In genomic region chr15:103340786-103341185, GRCm38 (mm10) we compare ENCODE assay signal across 8 mouse cellular contexts. TPM values are rescaled to one million over a fixed set of nuclear protein-coding genes. Genes with fewer than 3 reads are reported as not detected.
DNase-seq lines count a peak whose midpoint lies in the region; ATAC-seq and TF ChIP-seq lines count a peak whose summit lies in the region.

No protein-coding gene starts in this region.

- H3K27me3 ChIP-seq in kidney, adult 2 months (replicated peaks; ENCODE audit: control insufficient read depth, insufficient read depth, low read length), result no peaks in the 10 kb centered on the region; the same call in 1 of the 2 replicates
- H3K27me3 ChIP-seq in hindbrain, embryonic 16.5 days (replicated peaks; ENCODE audit: control insufficient read depth, insufficient read depth, low read length), result no peaks in the 10 kb centered on the region; the same call in 1 of the 2 replicates
- peaks cover 31% of the 10 kb centered on the region for H3K27me3 ChIP-seq in neural tube, embryonic 12.5 days (replicated peaks)

- H3K9ac ChIP-seq in hindbrain, embryonic 16.5 days (ENCODE audit: low read depth, low read length), result no peak overlapping the region; the same call in 1 of the 2 replicates
- H3K9ac ChIP-seq in neural tube, embryonic 12.5 days, result no peak overlapping the region

- TF ChIP-seq CTCF in kidney, adult 2 months (conservative IDR thresholded peaks at IDR 0.05; ENCODE audit: insufficient read depth, insufficient read length, low read depth, low read length), result peak; percentile 21; the same call in 1 of the 2 replicates

- H3K4me3 ChIP-seq in kidney, adult 2 months (ENCODE audit: insufficient read depth, low read depth, low read length), result no peak overlapping the region
- H3K4me3 ChIP-seq in hindbrain, embryonic 16.5 days (ENCODE audit: low read length), result peak overlapping the region; percentile 64
- H3K4me3 ChIP-seq in neural tube, embryonic 12.5 days, result no peak overlapping the region

- H3K4me2 ChIP-seq in hindbrain, embryonic 16.5 days (ENCODE audit: low read length), result peak overlapping the region; percentile 83
- peak overlapping the region; percentile 88 for H3K4me2 ChIP-seq in neural tube, embryonic 12.5 days (replicated peaks)

- no peak for ATAC-seq in hindbrain, embryonic 16.5 days
- ATAC-seq in neural tube, embryonic 12.5 days (ENCODE audit: low FRiP score, low read depth), result no peak

- no peak for TF ChIP-seq POLR2A in kidney, adult 2 months (IDR thresholded peaks at IDR 0.05; ENCODE audit: low read depth, low read length)

- H3K4me1 ChIP-seq in kidney, adult 2 months (ENCODE audit: control insufficient read depth, insufficient read depth, low read length), result peaks cover 2% of the 10 kb centered on the region; the same call in 1 of the 2 replicates
- H3K4me1 ChIP-seq in hindbrain, embryonic 16.5 days (ENCODE audit: control insufficient read depth, insufficient read depth, low read depth, low read length), result peaks cover 14% of the 10 kb centered on the region
- H3K4me1 ChIP-seq in neural tube, embryonic 12.5 days, result peaks cover 23% of the 10 kb centered on the region

- no peak overlapping the region for H3K27ac ChIP-seq in kidney, adult 2 months (ENCODE audit: insufficient read depth, low read depth, low read length)
- no peak overlapping the region for H3K27ac ChIP-seq in hindbrain, embryonic 16.5 days (ENCODE audit: low read depth, low read length)
- H3K27ac ChIP-seq in neural tube, embryonic 12.5 days, result no peak overlapping the region

- WGBS in kidney, adult 2 months, result 42% methylated on average over 4 of the region's 4 CpGs
- 25% methylated on average over 4 of the region's 4 CpGs for WGBS in hindbrain, embryonic 16.5 days
- 20% methylated on average over 4 of the region's 4 CpGs for WGBS in neural tube, embryonic 12.5 days

- intact Hi-C loops in left cerebral cortex, postnatal 14 days (cut with DNase I), result no loop called here
- intact Hi-C loops in gastrocnemius, postnatal 14 days (cut with DNase I; ENCODE audit: low total_unique reads), result no loop called here

- H3K36me3 ChIP-seq in kidney, adult 2 months (ENCODE audit: control insufficient read depth, insufficient read depth, low read length), result no peaks in the 10 kb centered on the region
- no peaks in the 10 kb centered on the region for H3K36me3 ChIP-seq in hindbrain, embryonic 16.5 days (ENCODE audit: control insufficient read depth, insufficient read depth, low read length)
- H3K36me3 ChIP-seq in neural tube, embryonic 12.5 days, result peaks cover 3% of the 10 kb centered on the region; the same call in 1 of the 2 replicates

- H3K9me3 ChIP-seq in hindbrain, embryonic 16.5 days (ENCODE audit: control insufficient read depth, low read length), result no peaks in the 10 kb centered on the region
- no peaks in the 10 kb centered on the region for H3K9me3 ChIP-seq in neural tube, embryonic 12.5 days

- DNase-seq in kidney, adult 2 months, result peak; percentile 19
- no peak for DNase-seq in kidney, postnatal 25 days
- peak; percentile 83 for DNase-seq in brain, adult 2 months (ENCODE audit: low read depth, low spot score)
- DNase-seq in T-cell, adult 2 months (ENCODE audit: low spot score), result no peak
- no peak for DNase-seq in left cerebral cortex, postnatal 14 days (ENCODE audit: low spot score in 2 of 2)
- no peak for DNase-seq in gastrocnemius, postnatal 14 days

RNA-seq across cellular contexts. Expression of gene Zfp385a, which starts 0.9 kb away (rescaled TPM):
- polyA plus RNA-seq in kidney, adult 2 months (2012; rRNA removed), result 5.2 and 6.1 TPM in 2 replicates
- 20.1 and 24.7 TPM in 2 replicates for polyA plus RNA-seq in hindbrain, embryonic 16.5 days (2015; fragmentation: Nextera tagmentation; extraction: Ambion mirVana)
- 20.2 and 20.9 TPM in 2 replicates for polyA plus RNA-seq in neural tube, embryonic 12.5 days (2016; fragmentation: Nextera tagmentation; extraction: Ambion mirVana)
- 10 to 100 TPM; 59.8 to 63.2 TPM for total RNA-seq in left cerebral cortex, postnatal 14 days (2021)
- total RNA-seq in gastrocnemius, postnatal 14 days (2021), result 10 to 100 TPM; 31.3 to 32.1 TPM

RNA-seq across cellular contexts. Expression of gene Itga5, which starts 25.8 kb away (rescaled TPM):
- polyA plus RNA-seq in kidney, adult 2 months (2012; rRNA removed), result 9.3 and 9.7 TPM in 2 replicates
- polyA plus RNA-seq in hindbrain, embryonic 16.5 days (2015; fragmentation: Nextera tagmentation; extraction: Ambion mirVana), result 6.3 and 8.6 TPM in 2 replicates
- polyA plus RNA-seq in neural tube, embryonic 12.5 days (2016; fragmentation: Nextera tagmentation; extraction: Ambion mirVana), result 19.1 and 19.9 TPM in 2 replicates
- 1 to 10 TPM; 5.1 to 6.1 TPM for total RNA-seq in left cerebral cortex, postnatal 14 days (2021)
- 10 to 100 TPM; 22.5 to 25.7 TPM for total RNA-seq in gastrocnemius, postnatal 14 days (2021)

RNA-seq across cellular contexts. Expression of gene Gpr84, which starts 30.4 kb away (rescaled TPM):
- polyA plus RNA-seq in kidney, adult 2 months (2012; rRNA removed), result 0.13 TPM in 1 of 2 replicates, not detected in the other
- 0.34 and 0.42 TPM in 2 replicates for polyA plus RNA-seq in hindbrain, embryonic 16.5 days (2015; fragmentation: Nextera tagmentation; extraction: Ambion mirVana)
- polyA plus RNA-seq in neural tube, embryonic 12.5 days (2016; fragmentation: Nextera tagmentation; extraction: Ambion mirVana), result 0.25 and 0.29 TPM in 2 replicates
- 1 to 10 TPM; 1.0 to 1.1 TPM for total RNA-seq in left cerebral cortex, postnatal 14 days (2021)
- total RNA-seq in gastrocnemius, postnatal 14 days (2021), result not detected

Comparison
In these comparisons a context has a peak if more than half of its experiments do, and no peak if none do; other contexts are left out.
1. DNase-seq: peak in kidney, adult 2 months (single experiment) and brain, adult 2 months (single experiment); none in kidney, postnatal 25 days (0 of 2), T-cell, adult 2 months (single experiment), left cerebral cortex, postnatal 14 days (0 of 2) and gastrocnemius, postnatal 14 days (single experiment).